Comparison of ENCODE assay signal across 12 mouse cellular contexts in genomic region chr4:154781391-154781790, GRCm38 (mm10). TPM values are rescaled to one million over a fixed set of nuclear protein-coding genes. Genes with fewer than 3 reads are reported as not detected.
A peak's percentile ranks its signal among the peaks of the same experiment; 100 is the strongest.
DNase-seq lines count a peak whose midpoint lies in the region; ATAC-seq and TF ChIP-seq lines count a peak whose summit lies in the region.
"Had no signal": no experiment of that assay in that cellular context is flagged by ENCODE, and none has a peak within 500 bp of the region (broad histone marks: within the 10 kb centered on the region; RNA-seq: fewer than 3 reads in every experiment).

No protein-coding gene starts in this region.

- H3K9me3 ChIP-seq in midbrain, postnatal 0 days (ENCODE audit: low read length), result no peaks in the 10 kb centered on the region
- H3K9me3 ChIP-seq in midbrain, embryonic 16.5 days (replicated peaks; ENCODE audit: control insufficient read depth, low read length, poor library complexity, severe bottlenecking), result no peaks in the 10 kb centered on the region
- H3K9me3 ChIP-seq in limb, embryonic 12.5 days, result no peaks in the 10 kb centered on the region
- H3K9me3 ChIP-seq: hindbrain, embryonic 15.5 days had no signal

- TF ChIP-seq CTCF in midbrain, postnatal 0 days (IDR thresholded peaks at IDR 0.05), result no peak

- H3K4me2 ChIP-seq in midbrain, postnatal 0 days (ENCODE audit: low read depth, low read length, poor library complexity, severe bottlenecking), result no peak overlapping the region
- no peak overlapping the region for H3K4me2 ChIP-seq in midbrain, embryonic 16.5 days (ENCODE audit: low read length)
- peak overlapping the region; percentile 25; the same call in 1 of the 2 replicates for H3K4me2 ChIP-seq in limb, embryonic 12.5 days
- H3K4me2 ChIP-seq: hindbrain, embryonic 15.5 days had no signal

- H3K9ac ChIP-seq in midbrain, postnatal 0 days (replicated peaks; ENCODE audit: low read length, poor library complexity, severe bottlenecking), result no peak overlapping the region
- H3K9ac ChIP-seq in midbrain, embryonic 16.5 days (ENCODE audit: low read depth, low read length), result no peak overlapping the region
- no peak overlapping the region for H3K9ac ChIP-seq in limb, embryonic 12.5 days (replicated peaks)
- H3K9ac ChIP-seq: hindbrain, embryonic 15.5 days; liver, embryonic 14.5 days had no signal

- H3K27ac ChIP-seq in midbrain, postnatal 0 days (ENCODE audit: low read depth, low read length), result no peak overlapping the region
- H3K27ac ChIP-seq in midbrain, embryonic 16.5 days (ENCODE audit: low read length), result no peak overlapping the region
- peak overlapping the region; percentile 57 for H3K27ac ChIP-seq in limb, embryonic 12.5 days
- H3K27ac ChIP-seq: hindbrain, embryonic 15.5 days; liver, embryonic 14.5 days had no signal

- no peaks in the 10 kb centered on the region for H3K4me1 ChIP-seq in midbrain, postnatal 0 days (ENCODE audit: insufficient read depth, low read length)
- H3K4me1 ChIP-seq in midbrain, embryonic 16.5 days (ENCODE audit: control insufficient read depth, insufficient read depth, low read length), result no peaks in the 10 kb centered on the region
- peaks cover 52% of the 10 kb centered on the region for H3K4me1 ChIP-seq in limb, embryonic 12.5 days (replicated peaks)

- H3K36me3 ChIP-seq in midbrain, postnatal 0 days (ENCODE audit: insufficient read depth, low read length), result no peaks in the 10 kb centered on the region
- no peaks in the 10 kb centered on the region for H3K36me3 ChIP-seq in midbrain, embryonic 16.5 days (ENCODE audit: control insufficient read depth, insufficient read depth, low read length)
- no peaks in the 10 kb centered on the region for H3K36me3 ChIP-seq in limb, embryonic 12.5 days
- H3K36me3 ChIP-seq: hindbrain, embryonic 15.5 days had no signal

- peak; percentile 44 for DNase-seq in midbrain, postnatal 0 days (ENCODE audit: low spot score)
- DNase-seq in kidney, adult 11 months, result peak; percentile 70
- DNase-seq in left cerebral cortex, adult 8-10 months (ENCODE audit: low spot score in 2 of 2), result no peak
- DNase-seq in spleen, postnatal 4 days (ENCODE audit: low spot score in 2 of 2), result no peak
- DNase-seq in left cerebral cortex, postnatal 14 days (ENCODE audit: low spot score in 2 of 2), result no peak
- DNase-seq: cerebellum, adult 2 months; gastrocnemius, postnatal 14 days; thymus, postnatal 4 days had no signal

- intact Hi-C loops in left cerebral cortex, postnatal 14 days (cut with DNase I), result no loop called here

- no peak overlapping the region for H3K4me3 ChIP-seq in midbrain, postnatal 0 days (ENCODE audit: low read depth, low read length)
- no peak overlapping the region for H3K4me3 ChIP-seq in midbrain, embryonic 16.5 days (ENCODE audit: low read depth, low read length)
- H3K4me3 ChIP-seq in limb, embryonic 12.5 days (replicated peaks), result no peak overlapping the region
- H3K4me3 ChIP-seq: hindbrain, embryonic 15.5 days had no signal

- H3K27me3 ChIP-seq in midbrain, postnatal 0 days (ENCODE audit: insufficient read depth, low read length), result no peaks in the 10 kb centered on the region
- no peaks in the 10 kb centered on the region for H3K27me3 ChIP-seq in midbrain, embryonic 16.5 days (ENCODE audit: control insufficient read depth, insufficient read depth, low read depth, low read length)
- H3K27me3 ChIP-seq in limb, embryonic 12.5 days, result no peaks in the 10 kb centered on the region; the same call in 1 of the 2 replicates

- 61% methylated on average over 11 of the region's 11 CpGs for WGBS in midbrain, postnatal 0 days
- WGBS in midbrain, embryonic 16.5 days, result 42% methylated on average over 11 of the region's 11 CpGs
- 2% methylated on average over 11 of the region's 11 CpGs for WGBS in limb, embryonic 12.5 days

- no peak for ATAC-seq in midbrain, postnatal 0 days (ENCODE audit: low FRiP score)
- ATAC-seq in midbrain, embryonic 16.5 days, result no peak
- 0 out of 2 replicates have a peak, but pooled peaks have one; percentile 6 for ATAC-seq in limb, embryonic 12.5 days (ENCODE audit: insufficient number of reproducible peaks, insufficient read depth, low FRiP score, low TSS enrichment, low read depth)

RNA-seq across cellular contexts. Expression of gene Ttc34, which starts 55.9 kb away (rescaled TPM):
- total RNA-seq in midbrain, postnatal 0 days (2014; rRNA removed), result 2.5 and 3.9 TPM in 2 replicates
- polyA plus RNA-seq in midbrain, postnatal 0 days (2015; fragmentation: Nextera tagmentation; extraction: Ambion mirVana), result 2.9 and 3.3 TPM in 2 replicates
- 1.5 and 2.9 TPM in 2 replicates for polyA plus RNA-seq in midbrain, embryonic 16.5 days (2015; fragmentation: Nextera tagmentation; extraction: Ambion mirVana)
- polyA plus RNA-seq in limb, embryonic 12.5 days (2016; fragmentation: Nextera tagmentation; extraction: Ambion mirVana), result 0.23 and 0.54 TPM in 2 replicates
- total RNA-seq in left cerebral cortex, adult 8-10 months (2022), result 1 to 10 TPM; 2.8 to 5.0 (median 4.4) TPM
- total RNA-seq in left cerebral cortex, postnatal 14 days (2021), result 1 to 10 TPM; 2.3 to 3.9 TPM
- total RNA-seq: gastrocnemius, postnatal 14 days had no signal
- polyA plus RNA-seq: liver, embryonic 14.5 days had no signal

Comparison
In these comparisons a context has a peak if more than half of its experiments do, and no peak if none do; other contexts are left out.
1. DNase-seq: peak in midbrain, postnatal 0 days (single experiment) and kidney, adult 11 months (single experiment); none in left cerebral cortex, adult 8-10 months (0 of 2), spleen, postnatal 4 days (0 of 2) and left cerebral cortex, postnatal 14 days (0 of 2).